Comparison of ENCODE assay signal across 8 mouse cellular contexts in genomic region chr11:95339471-95340021, GRCm38 (mm10). TPM values are rescaled to one million over a fixed set of nuclear protein-coding genes. Genes with fewer than 3 reads are reported as not detected.
A peak's percentile ranks its signal among the peaks of the same experiment; 100 is the strongest.
DNase-seq lines count a peak whose midpoint lies in the region; ATAC-seq and TF ChIP-seq lines count a peak whose summit lies in the region.

No protein-coding gene starts in this region.

- TF ChIP-seq RAD21 in CH12.LX (IDR thresholded peaks at IDR 0.05; ENCODE audit: low read depth, low read length) = no peak

- DNase-seq in forebrain, embryonic 10.5 days (ENCODE audit: extremely low spot score, low spot score) = peak; percentile 19
- no peak for DNase-seq in forebrain, embryonic 11.5 days (ENCODE audit: low spot score)
- no peak for DNase-seq in CH12.LX (ENCODE audit: extremely low read depth)
- no peak for DNase-seq in left cerebral cortex, adult 2 months (ENCODE audit: extremely low spot score in 1 of 2, low spot score in 2 of 2)
- DNase-seq in left cerebral cortex, adult 18-20 months (ENCODE audit: low spot score in 2 of 2) = no peak
- DNase-seq in kidney, adult 9 months = no peak

- no peak overlapping the region for H3K9ac ChIP-seq in forebrain, embryonic 11.5 days (ENCODE audit: low read length)
- H3K9ac ChIP-seq in CH12.LX (ENCODE audit: insufficient read depth, low read depth) = peak overlapping the region; percentile 29; the same call in 1 of the 2 replicates
- 0 out of 2 replicates have a peak overlapping the region, but pooled peaks have one; percentile 1 for H3K9ac ChIP-seq in forebrain, embryonic 15.5 days (replicated peaks)

- H3K27ac ChIP-seq in forebrain, embryonic 10.5 days = peak overlapping the region; percentile 53
- no peak overlapping the region for H3K27ac ChIP-seq in forebrain, embryonic 11.5 days (ENCODE audit: low read depth, low read length)
- no peak overlapping the region for H3K27ac ChIP-seq in CH12.LX (ENCODE audit: insufficient read depth, low read depth)
- H3K27ac ChIP-seq in forebrain, embryonic 15.5 days (replicated peaks) = no peak overlapping the region
- no peak overlapping the region for H3K27ac ChIP-seq in left cerebral cortex, adult 2 months

- peaks cover 43% of the 10 kb centered on the region for H3K4me1 ChIP-seq in forebrain, embryonic 10.5 days
- no peaks in the 10 kb centered on the region; the same call in 1 of the 2 replicates for H3K4me1 ChIP-seq in forebrain, embryonic 11.5 days (replicated peaks; ENCODE audit: control insufficient read depth, insufficient read depth, low read length)
- peaks cover 7 to 33% of the 10 kb centered on the region in 2 experiments; a peak in 3 of 4 replicates for H3K4me1 ChIP-seq in CH12.LX (ENCODE audit: control insufficient read depth in 1 of 2, insufficient read depth in 2 of 2)
- peaks cover 20% of the 10 kb centered on the region for H3K4me1 ChIP-seq in forebrain, embryonic 15.5 days

- no peaks in the 10 kb centered on the region for H3K79me2 ChIP-seq in CH12.LX (replicated peaks; ENCODE audit: control insufficient read depth, extremely low read depth, insufficient read depth, poor library complexity, severe bottlenecking)

- H3K27me3 ChIP-seq in forebrain, embryonic 10.5 days (ENCODE audit: poor library complexity, severe bottlenecking) = peaks cover 19% of the 10 kb centered on the region
- H3K27me3 ChIP-seq in forebrain, embryonic 11.5 days (ENCODE audit: control insufficient read depth, insufficient read depth, low read length) = 0 out of 2 replicates have a peak, but pooled peaks cover 2% of the 10 kb centered on the region
- peaks cover 75% of the 10 kb centered on the region for H3K27me3 ChIP-seq in CH12.LX (replicated peaks)
- peaks cover 10% of the 10 kb centered on the region; the same call in 1 of the 2 replicates for H3K27me3 ChIP-seq in forebrain, embryonic 15.5 days

- intact Hi-C loops in left cerebral cortex, adult 2 months (cut with DNase I) = no loop called here

- H3K36me3 ChIP-seq in forebrain, embryonic 10.5 days (replicated peaks) = no peaks in the 10 kb centered on the region
- no peaks in the 10 kb centered on the region for H3K36me3 ChIP-seq in forebrain, embryonic 11.5 days (ENCODE audit: control insufficient read depth, insufficient read depth, low read length)
- no peaks in the 10 kb centered on the region for H3K36me3 ChIP-seq in CH12.LX (replicated peaks in 1 of 2; ENCODE audit: control insufficient read depth in 1 of 2, insufficient read depth in 1 of 2, low read length in 1 of 2)
- H3K36me3 ChIP-seq in forebrain, embryonic 15.5 days = no peaks in the 10 kb centered on the region

- peak; percentile 54; the same call in 1 of the 2 replicates for TF ChIP-seq EP300 in CH12.LX (IDR thresholded peaks at IDR 0.05; ENCODE audit: low read length)

- 26% methylated on average over 14 of the region's 14 CpGs for WGBS in forebrain, embryonic 10.5 days
- 20% methylated on average over 14 of the region's 14 CpGs for WGBS in forebrain, embryonic 11.5 days
- WGBS in forebrain, embryonic 15.5 days = 12% methylated on average over 14 of the region's 14 CpGs

- H3K4me3 ChIP-seq in forebrain, embryonic 10.5 days = peak overlapping the region; percentile 98
- H3K4me3 ChIP-seq in forebrain, embryonic 11.5 days (ENCODE audit: low read depth, low read length) = no peak overlapping the region
- no peak overlapping the region for H3K4me3 ChIP-seq in CH12.LX (replicated peaks in 1 of 3; ENCODE audit: low read depth in 2 of 3, low read length in 2 of 3, poor library complexity in 1 of 3)
- no peak overlapping the region for H3K4me3 ChIP-seq in forebrain, embryonic 15.5 days
- H3K4me3 ChIP-seq in left cerebral cortex, adult 2 months = no peak overlapping the region

- no peak for ATAC-seq in forebrain, embryonic 11.5 days (replicated peaks; ENCODE audit: low FRiP score)
- ATAC-seq in forebrain, embryonic 15.5 days (replicated peaks) = no peak
- peak; percentile 50 for ATAC-seq in megakaryocyte progenitor cell, adult 5-6 weeks (replicated peaks; ENCODE audit: poor library complexity)

- H3K9me3 ChIP-seq in forebrain, embryonic 10.5 days = no peaks in the 10 kb centered on the region
- H3K9me3 ChIP-seq in forebrain, embryonic 11.5 days (ENCODE audit: control insufficient read depth, low read length) = no peaks in the 10 kb centered on the region
- no peaks in the 10 kb centered on the region for H3K9me3 ChIP-seq in CH12.LX (replicated peaks; ENCODE audit: low read length)
- H3K9me3 ChIP-seq in forebrain, embryonic 15.5 days = no peaks in the 10 kb centered on the region

- in situ Hi-C loops in CH12.LX (cut with MboI; ENCODE audit: low pct_ligation_motif_present, low pct_unique_long_range_greater_than_20kb, low sequenced_read_pairs) = no loop called here

- no peak overlapping the region for H3K4me2 ChIP-seq in forebrain, embryonic 11.5 days (ENCODE audit: low read depth, low read length, severe bottlenecking)
- H3K4me2 ChIP-seq in CH12.LX (ENCODE audit: insufficient read depth, low read depth, poor library complexity, severe bottlenecking) = peak overlapping the region; percentile 91
- H3K4me2 ChIP-seq in forebrain, embryonic 15.5 days (replicated peaks) = no peak overlapping the region

- dilution Hi-C loops in CH12.LX (cut with MboI; ENCODE audit: extremely low pct_ligation_motif_present, extremely low pct_unique_long_range_greater_than_20kb, low sequenced_read_pairs) = no loop called here

- no peak for TF ChIP-seq POLR2A in CH12.LX (IDR thresholded peaks at IDR 0.05; ENCODE audit: low read depth, low read length)

- no peak for TF ChIP-seq CTCF in CH12.LX (conservative IDR thresholded peaks at IDR 0.05 in 1 of 2, IDR thresholded peaks at IDR 0.05 in 1 of 2; ENCODE audit: low read depth in 2 of 2, low read length in 2 of 2)
- TF ChIP-seq CTCF in left cerebral cortex, adult 2 months (IDR thresholded peaks at IDR 0.05) = no peak

TF ChIP-seq in CH12.LX, 34 proteins besides CTCF, POLR2A, EP300 and RAD21 (continues in another document):
- TF ChIP-seq MXI1 (IDR thresholded peaks at IDR 0.05; ENCODE audit: low read depth, low read length) = peak; percentile 50
- peak; percentile 81 for TF ChIP-seq IRF4 (IDR thresholded peaks at IDR 0.05; ENCODE audit: low read depth, low read length)
- no peak for TF ChIP-seq PAX5 (IDR thresholded peaks at IDR 0.05; ENCODE audit: low read length)
- TF ChIP-seq CHD2 (IDR thresholded peaks at IDR 0.05; ENCODE audit: low read length) = no peak
- no peak for TF ChIP-seq UBTF (IDR thresholded peaks at IDR 0.05; ENCODE audit: low read depth, low read length)
- peak; percentile 85 for TF ChIP-seq BHLHE40 (IDR thresholded peaks at IDR 0.05; ENCODE audit: low read depth, low read length)
- TF ChIP-seq MAZ (IDR thresholded peaks at IDR 0.05; ENCODE audit: low read depth, low read length) = no peak; the same call in 1 of the 2 replicates
- TF ChIP-seq ZMIZ1 (IDR thresholded peaks at IDR 0.05; ENCODE audit: low read depth, low read length) = no peak
- 0 out of 2 replicates have a peak, but pooled peaks have one; percentile 25 for TF ChIP-seq TCF12 (IDR thresholded peaks at IDR 0.05; ENCODE audit: low read depth, low read length)
- no peak for TF ChIP-seq E2F4 (IDR thresholded peaks at IDR 0.05; ENCODE audit: insufficient replicate concordance, low read depth, low read length)
- TF ChIP-seq HCFC1 (IDR thresholded peaks at IDR 0.05; ENCODE audit: low read depth, low read length) = 0 out of 2 replicates have a peak, but pooled peaks have one; percentile 21
- no peak for TF ChIP-seq RCOR1 (conservative IDR thresholded peaks at IDR 0.05; ENCODE audit: low read depth, low read length)
- no peak for TF ChIP-seq ZKSCAN1 (IDR thresholded peaks at IDR 0.05; ENCODE audit: borderline replicate concordance, low read depth, low read length)
- no peak for TF ChIP-seq TBP (conservative IDR thresholded peaks at IDR 0.05; ENCODE audit: low read depth, low read length)
- TF ChIP-seq ELF1 (IDR thresholded peaks at IDR 0.05; ENCODE audit: low read depth, low read length) = no peak

RNA-seq across cellular contexts. Expression of gene Fam117a, which starts 2.7 kb away (rescaled TPM):
- 7.4 and 7.7 TPM in 2 replicates for polyA plus RNA-seq in forebrain, embryonic 10.5 days (2016; fragmentation: Nextera tagmentation; extraction: Ambion mirVana)
- polyA plus RNA-seq in forebrain, embryonic 11.5 days (2014; fragmentation: Nextera tagmentation; extraction: Ambion mirVana) = 8.9 and 10.1 TPM in 2 replicates
- total RNA-seq in CH12.LX (2012; rRNA removed) = 1.5 and 2.2 TPM in 2 replicates
- total RNA-seq in CH12.LX (2014; rRNA removed) = 0.54 and 0.62 TPM in 2 replicates
- 0.91 and 0.98 TPM in 2 replicates for polyA plus RNA-seq in CH12.LX (2012; ENCODE audit: insufficient read length, low read depth)
- 3.0 and 3.5 TPM in 2 replicates for polyA plus RNA-seq in forebrain, embryonic 15.5 days (2015; fragmentation: Nextera tagmentation; extraction: Ambion mirVana)
- total RNA-seq in megakaryocyte progenitor cell, adult 5-6 weeks (2015) = 90.4 and 98.3 TPM in 2 replicates
- 89.6 and 91.8 TPM in 2 replicates for total RNA-seq in megakaryocyte progenitor cell, adult 5-6 weeks (2017)
- total RNA-seq in left cerebral cortex, adult 2 months (2021) = 1 to 10 TPM; 3.0 to 3.6 TPM
- total RNA-seq in left cerebral cortex, adult 18-20 months (2021) = 1 to 10 TPM; 3.5 to 4.3 TPM

RNA-seq across cellular contexts. Expression of gene Kat7, which starts 29.5 kb away (rescaled TPM):
- 93.2 and 93.7 TPM in 2 replicates for polyA plus RNA-seq in forebrain, embryonic 10.5 days (2016; fragmentation: Nextera tagmentation; extraction: Ambion mirVana)
- 85.3 and 94.0 TPM in 2 replicates for polyA plus RNA-seq in forebrain, embryonic 11.5 days (2014; fragmentation: Nextera tagmentation; extraction: Ambion mirVana)
- total RNA-seq in CH12.LX (2012; rRNA removed) = 59.5 and 60.3 TPM in 2 replicates
- 65.1 and 66.7 TPM in 2 replicates for total RNA-seq in CH12.LX (2014; rRNA removed)
- polyA plus RNA-seq in CH12.LX (2012; ENCODE audit: insufficient read length, low read depth) = 82.0 and 90.2 TPM in 2 replicates
- polyA plus RNA-seq in forebrain, embryonic 15.5 days (2015; fragmentation: Nextera tagmentation; extraction: Ambion mirVana) = 75.7 and 75.9 TPM in 2 replicates
- total RNA-seq in megakaryocyte progenitor cell, adult 5-6 weeks (2015) = 99.1 and 111 TPM in 2 replicates
- 70.8 and 73.3 TPM in 2 replicates for total RNA-seq in megakaryocyte progenitor cell, adult 5-6 weeks (2017)
- 10 to 100 TPM; 72.3 to 77.2 TPM for total RNA-seq in left cerebral cortex, adult 2 months (2021)
- total RNA-seq in left cerebral cortex, adult 18-20 months (2021) = 10 to 100 TPM; 75.7 to 81.8 TPM

RNA-seq across cellular contexts. Expression of gene Slc35b1, which starts 44.9 kb away (rescaled TPM):
- polyA plus RNA-seq in forebrain, embryonic 10.5 days (2016; fragmentation: Nextera tagmentation; extraction: Ambion mirVana) = 118 and 119 TPM in 2 replicates
- 116 and 118 TPM in 2 replicates for polyA plus RNA-seq in forebrain, embryonic 11.5 days (2014; fragmentation: Nextera tagmentation; extraction: Ambion mirVana)
- total RNA-seq in CH12.LX (2012; rRNA removed) (47.0 and 74.9 TPM in 2 replicates), CH12.LX (2014; rRNA removed) (75.1 and 76.4 TPM in 2 replicates)
- 119 and 125 TPM in 2 replicates for polyA plus RNA-seq in CH12.LX (2012; ENCODE audit: insufficient read length, low read depth)
- polyA plus RNA-seq in forebrain, embryonic 15.5 days (2015; fragmentation: Nextera tagmentation; extraction: Ambion mirVana) = 150 and 155 TPM in 2 replicates
- total RNA-seq in megakaryocyte progenitor cell, adult 5-6 weeks (2015) = 82.6 and 88.6 TPM in 2 replicates
- total RNA-seq in megakaryocyte progenitor cell, adult 5-6 weeks (2017) = 61.2 and 85.6 TPM in 2 replicates
- total RNA-seq in left cerebral cortex, adult 2 months (2021) = 10 to 100 TPM; 55.8 to 61.9 TPM
- total RNA-seq in left cerebral cortex, adult 18-20 months (2021) = 10 to 100 TPM; 56.8 to 60.3 TPM

Comparison
In these comparisons a context has a peak if more than half of its experiments do, and no peak if none do; other contexts are left out.
1. RNA of gene Fam117a, which starts 2.7 kb away (total RNA-seq): 89.6 to 98.3 TPM in megakaryocyte progenitor cell, adult 5-6 weeks; 3.5 to 4.3 TPM in left cerebral cortex, adult 18-20 months, 3.0 to 3.6 TPM in left cerebral cortex, adult 2 months and 0.54 to 2.2 TPM in CH12.LX; every median in the first group is over 10 times any median in the second.